Mouse (Mus musculus) erythroblast, embryonic 14.5 days (primary cell): ENCODE measurements around the gene Synj1. TPM values are rescaled to one million over a fixed set of nuclear protein-coding genes. Genes with fewer than 3 reads are reported as not detected.

ENCODE experiments used
- H3K27me3 ChIP-seq: 2 replicates; pipeline ENCODE4 v1.6.1; 2012; ENCODE audit warnings: inconsistent platforms; ENCODE audit not compliant: control insufficient read depth
- H3K36me3 ChIP-seq: 2 replicates; pipeline ENCODE4 v1.6.1; 2012; ENCODE audit warnings: mild to moderate bottlenecking, inconsistent platforms; ENCODE audit not compliant: control insufficient read depth
- H3K4me1 ChIP-seq: 2 replicates; pipeline ENCODE4 v1.6.1; 2012; ENCODE audit warnings: inconsistent platforms; ENCODE audit not compliant: control insufficient read depth
- H3K4me3 ChIP-seq: replicated peaks from 2 replicates; pipeline ENCODE3; 2012; ENCODE audit warnings: moderate library complexity, mild to moderate bottlenecking, inconsistent platforms
- H3K9me3 ChIP-seq: 2 replicates; pipeline ENCODE4 v1.6.1; 2012; ENCODE audit warnings: low read length, inconsistent platforms, mixed read lengths; ENCODE audit not compliant: control insufficient read depth
- GATA1 ChIP-seq: IDR thresholded peaks from 2 replicates; pipeline ENCODE4 v1.6.1; 2012; ENCODE audit warnings: low read length, inconsistent platforms, mixed read lengths
- TAL1 ChIP-seq: IDR thresholded peaks from 3 replicates; pipeline ENCODE4 v1.6.1; 2012; ENCODE audit warnings: low read length, inconsistent platforms, mixed read lengths
- polyA plus RNA-seq: library from polyadenylated mRNA; stranded (reverse); fragments of >175 nt; gene quantifications from 2 replicates; pipeline ENCODE4 v1.2.3, GENCODE M21; 2012

Gene Synj1
- polyA plus RNA-seq, 1 experiment: 8.8 TPM

DNA sequence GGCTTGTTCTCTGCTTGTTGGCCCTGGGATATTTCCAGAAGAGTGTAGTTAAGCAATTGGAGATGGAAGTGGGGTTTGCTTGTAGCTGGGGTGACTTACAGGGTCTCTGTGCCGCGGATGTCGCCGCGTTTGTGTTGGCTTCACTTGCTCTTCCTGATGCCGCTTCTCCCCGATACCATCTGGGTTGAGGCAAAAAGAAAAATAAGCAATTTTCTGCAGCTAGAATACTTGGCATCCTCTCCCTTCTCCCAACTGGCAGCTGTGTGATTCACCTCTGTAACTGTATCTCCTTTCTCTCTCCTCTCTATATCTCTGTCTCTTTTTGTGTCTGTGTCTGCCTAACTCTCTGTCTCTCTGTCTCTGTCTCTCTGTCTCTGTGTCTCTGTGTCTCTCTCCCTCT lies 118.1 kb downstream of the Synj1 start:
- H3K4me1 ChIP-seq: no peaks in the 10 kb centered on the region

DNA sequence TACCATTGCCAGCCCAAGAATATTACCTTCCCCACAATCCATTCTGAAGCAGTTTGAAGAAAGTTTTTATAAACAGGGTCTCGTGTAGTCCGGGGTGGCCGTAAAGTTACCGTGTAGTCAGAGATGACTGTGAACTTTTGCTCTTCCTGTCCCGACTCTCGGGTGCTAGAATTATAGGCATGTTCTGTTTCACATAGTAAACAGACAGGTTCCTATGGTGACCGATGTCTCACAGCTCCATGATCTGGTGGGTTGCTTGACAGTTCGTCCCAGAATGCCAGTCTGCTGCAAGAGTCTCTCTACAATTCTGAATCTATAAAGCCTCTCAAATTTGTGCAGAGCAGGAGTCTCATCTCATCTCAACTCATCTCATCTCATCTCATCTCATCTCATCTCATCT lies 119.0 kb downstream of the Synj1 start:
- TF ChIP-seq TAL1 (no peak), GATA1 (no peak)
- Histone ChIP-seq H3K4me1 (no peaks in the 10 kb centered on the region), H3K36me3 (no peaks in the 10 kb centered on the region), H3K9me3 (peaks cover 5% of the 10 kb centered on the region; the same call in 1 of the 2 replicates), H3K4me3 (no peak overlapping the region), H3K27me3 (no peaks in the 10 kb centered on the region)

More for the DNA sequence above, 118.1 kb downstream of the Synj1 start:
- Histone ChIP-seq H3K27me3 (no peaks in the 10 kb centered on the region), H3K36me3 (no peaks in the 10 kb centered on the region), H3K9me3 (peaks cover under 1% of the 10 kb centered on the region; the same call in 1 of the 2 replicates), H3K4me3 (no peak overlapping the region)
- TF ChIP-seq GATA1 (no peak), TAL1 (no peak)

DNA sequence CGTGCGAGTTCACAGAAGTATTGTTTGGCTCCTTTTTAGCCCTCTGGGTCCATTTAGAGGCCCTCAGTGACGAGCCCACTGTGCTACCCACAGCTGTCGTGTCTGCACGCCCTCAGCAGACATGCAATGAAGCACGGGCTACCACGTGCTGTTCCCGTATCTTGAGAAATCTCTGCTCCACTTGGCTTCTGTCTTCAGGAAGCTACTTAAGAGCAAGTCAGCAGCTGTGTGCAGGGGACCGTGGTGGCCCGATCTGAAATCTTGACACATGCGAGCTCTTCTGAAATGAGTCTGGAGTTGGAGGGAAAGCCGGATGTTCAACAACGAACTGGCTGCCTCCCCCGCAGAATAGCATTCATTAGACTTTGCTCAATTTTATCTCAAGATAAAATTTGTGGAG lies 119.5 kb downstream of the Synj1 start:
- Histone ChIP-seq H3K27me3 (no peaks in the 10 kb centered on the region), H3K36me3 (no peaks in the 10 kb centered on the region), H3K4me3 (no peak overlapping the region), H3K4me1 (no peaks in the 10 kb centered on the region), H3K9me3 (peaks cover 5% of the 10 kb centered on the region; the same call in 1 of the 2 replicates)
- TF ChIP-seq TAL1 (no peak), GATA1 (no peak)

DNA sequence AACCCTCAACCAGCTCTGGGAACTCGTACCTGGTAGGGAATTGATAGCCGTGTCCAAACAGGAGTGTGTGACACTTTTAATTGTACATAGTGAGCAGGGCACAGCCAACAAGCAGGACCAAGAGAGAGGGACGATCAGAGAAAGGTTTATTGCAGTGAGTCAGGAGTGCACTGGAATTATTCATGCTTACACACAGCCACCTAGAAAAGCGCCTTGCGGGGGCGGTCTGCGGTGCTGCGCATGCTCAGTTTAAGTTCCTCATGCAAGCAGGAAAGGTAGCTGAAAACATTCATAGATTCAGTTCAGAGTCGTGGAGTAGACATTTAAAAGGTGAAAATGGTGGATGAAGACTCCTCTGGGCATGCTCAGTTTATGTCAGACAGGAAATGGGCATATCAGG lies 120.4 kb downstream of the Synj1 start:
- H3K27me3 ChIP-seq: no peaks in the 10 kb centered on the region
- TF ChIP-seq TAL1: no peak
- no peaks in the 10 kb centered on the region for H3K36me3 ChIP-seq
- H3K9me3 ChIP-seq: peaks cover 5% of the 10 kb centered on the region; the same call in 1 of the 2 replicates
- H3K4me3 ChIP-seq: no peak overlapping the region
- no peaks in the 10 kb centered on the region for H3K4me1 ChIP-seq

Other genes with a start within 250 kb of the Synj1 start
- 0.09 and 0.12 TPM in 2 replicates for gene Urb1, start 200.9 kb downstream of the Synj1 start, polyA plus RNA-seq
- 0.30 and 0.55 TPM in 2 replicates for gene Eva1c, start 184.6 kb downstream of the Synj1 start, polyA plus RNA-seq
- gene Cfap298, start 76.2 kb downstream of the Synj1 start, polyA plus RNA-seq: 1.9 and 2.1 TPM in 2 replicates
- gene Paxbp1, start 33.2 kb upstream of the Synj1 start, polyA plus RNA-seq: 1.5 and 2.1 TPM in 2 replicates
- not detected in 2 replicates for gene 4932438H23Rik, start 83.8 kb upstream of the Synj1 start, polyA plus RNA-seq
- not detected in 2 replicates for gene Olig2, start 214.1 kb upstream of the Synj1 start, polyA plus RNA-seq